Mouse (Mus musculus): ENCODE data around the gene Mbd6. TPM values are rescaled to one million over a fixed set of nuclear protein-coding genes. Genes with fewer than 3 reads are reported as not detected.
A peak's percentile ranks its signal among the peaks of the same experiment; 100 is the strongest.

Mbd6 gene
- polyA plus RNA-seq, 1 experiment = 27.2 TPM

DNA sequence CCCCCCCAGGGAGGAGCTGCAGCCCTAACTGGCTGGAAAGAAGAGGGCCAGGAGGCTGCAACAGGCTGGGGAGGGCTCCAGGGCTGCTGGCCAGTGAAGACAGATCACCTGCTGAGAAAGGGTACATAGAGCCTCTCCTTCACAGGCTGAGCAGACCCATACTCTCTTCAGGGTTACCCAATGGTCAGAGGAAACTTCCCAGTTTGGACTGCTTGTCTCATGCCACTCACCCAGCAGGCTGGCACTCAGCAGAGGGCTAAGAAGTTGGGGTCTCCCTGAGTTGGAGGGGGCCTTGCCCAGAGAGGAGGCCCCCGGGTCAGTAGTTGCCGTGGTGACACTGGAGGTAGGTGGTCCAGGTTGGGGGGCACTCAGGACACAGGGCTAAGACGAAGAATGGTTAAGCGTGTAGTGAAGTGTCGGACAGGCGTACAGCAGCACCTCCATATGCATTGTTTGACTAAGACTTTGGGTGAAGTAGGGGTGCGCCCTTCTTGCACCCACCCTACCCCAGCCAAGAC is 4.7 kb downstream of the Mbd6 start:
- Histone ChIP-seq H3K27ac (ENCODE audit: insufficient read depth, low read length) (no peak overlapping the region), H3K4me3 (ENCODE audit: insufficient read depth, low read length) (no peak overlapping the region), H3K4me1 (ENCODE audit: control insufficient read depth, insufficient read depth, low read length) (0 out of 2 replicates have a peak, but pooled peaks cover 5% of the 10 kb centered on the region)
- no peak for TF ChIP-seq CTCF (IDR thresholded peaks at IDR 0.05; ENCODE audit: borderline replicate concordance, insufficient read depth, low read length)
- no peak for TF ChIP-seq POLR2A (IDR thresholded peaks at IDR 0.05; ENCODE audit: low read depth, low read length)

DNA sequence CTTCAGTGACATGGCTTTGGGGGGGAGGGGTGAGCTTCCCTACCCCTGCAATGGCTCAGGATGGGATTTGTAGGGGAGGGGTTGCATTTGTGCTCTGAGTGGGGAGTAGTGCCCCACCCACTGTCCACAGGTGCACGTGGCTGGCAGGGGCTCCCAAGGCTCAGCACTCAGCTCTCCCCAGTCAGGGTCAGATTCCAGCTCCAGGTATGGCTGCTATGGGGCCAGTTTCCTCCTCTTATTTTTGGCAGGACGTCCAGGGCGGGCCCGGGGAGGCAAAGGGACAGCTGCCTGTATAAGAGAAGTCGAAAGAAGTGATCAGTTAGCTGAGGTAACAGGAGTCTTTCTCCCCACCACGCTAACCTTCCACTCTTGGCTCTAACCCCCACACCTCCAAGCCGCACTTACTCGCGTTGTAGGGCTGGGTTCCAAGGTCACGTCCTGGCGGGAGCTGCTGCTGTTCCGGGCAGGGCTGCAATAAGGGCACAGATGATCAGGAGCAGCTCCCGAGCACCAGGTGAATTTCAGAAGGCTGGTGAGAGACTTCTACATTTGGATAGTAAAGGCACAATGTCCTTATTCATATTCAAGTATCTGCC is 6.1 kb downstream of the Mbd6 start:
- TF ChIP-seq POLR2A (IDR thresholded peaks at IDR 0.05; ENCODE audit: low read depth, low read length) (no peak), CTCF (IDR thresholded peaks at IDR 0.05; ENCODE audit: borderline replicate concordance, insufficient read depth, low read length) (no peak)
- H3K4me1 ChIP-seq (ENCODE audit: control insufficient read depth, insufficient read depth, low read length) = 0 out of 2 replicates have a peak, but pooled peaks cover 5% of the 10 kb centered on the region
- H3K27ac ChIP-seq (ENCODE audit: insufficient read depth, low read length) = no peak overlapping the region
- H3K4me3 ChIP-seq (ENCODE audit: insufficient read depth, low read length) = no peak overlapping the region

DNA sequence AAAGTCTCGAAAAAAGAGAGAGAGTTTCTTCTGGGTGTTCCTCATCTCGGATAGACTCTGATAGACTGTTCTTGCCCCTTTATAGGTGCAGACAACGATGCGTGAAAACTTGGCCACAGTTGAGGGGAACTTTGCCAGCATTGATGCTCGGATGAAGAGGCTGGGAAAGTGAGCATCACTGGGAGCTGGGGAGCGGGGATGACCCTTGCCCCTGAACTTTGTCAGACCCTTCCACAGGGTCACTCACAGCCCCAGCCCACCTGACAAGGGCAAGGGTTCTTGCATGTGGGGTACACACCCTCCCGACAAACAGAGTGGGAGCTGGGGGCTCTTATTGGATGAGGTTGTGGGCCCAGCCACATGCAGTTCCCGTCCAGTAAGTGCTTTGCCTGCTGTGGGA is 7.5 kb downstream of the Mbd6 start:
- no peak overlapping the region for H3K27ac ChIP-seq (ENCODE audit: insufficient read depth, low read length)
- no peak for TF ChIP-seq CTCF (IDR thresholded peaks at IDR 0.05; ENCODE audit: borderline replicate concordance, insufficient read depth, low read length)
- no peak; the same call in 1 of the 2 replicates for TF ChIP-seq POLR2A (IDR thresholded peaks at IDR 0.05; ENCODE audit: low read depth, low read length)
- H3K4me3 ChIP-seq (ENCODE audit: insufficient read depth, low read length) = no peak overlapping the region
- no peaks in the 10 kb centered on the region for H3K4me1 ChIP-seq (ENCODE audit: control insufficient read depth, insufficient read depth, low read length)

DNA sequence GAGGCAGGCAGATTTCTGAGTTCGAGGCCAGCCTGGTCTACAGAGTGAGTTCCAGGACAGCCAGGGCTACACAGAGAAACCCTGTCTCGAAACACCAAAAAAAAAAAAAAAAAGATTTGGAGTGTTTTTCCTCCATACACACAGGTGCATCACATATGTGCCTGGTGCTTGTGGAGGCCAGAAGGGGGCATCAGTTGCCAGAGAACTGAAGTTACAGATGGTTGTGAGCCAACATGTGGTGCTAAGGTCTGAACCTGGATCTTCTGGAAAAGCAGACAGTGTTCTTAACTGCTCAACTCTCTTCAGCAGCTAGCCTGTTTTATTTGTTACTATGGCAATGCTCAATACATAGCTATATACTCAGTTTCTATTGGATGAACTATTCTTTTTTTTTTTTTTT is 9.1 kb downstream of the Mbd6 start:
- Histone ChIP-seq H3K27ac (ENCODE audit: insufficient read depth, low read length) (no peak overlapping the region), H3K4me1 (ENCODE audit: control insufficient read depth, insufficient read depth, low read length) (no peaks in the 10 kb centered on the region), H3K4me3 (ENCODE audit: insufficient read depth, low read length) (no peak overlapping the region)
- TF ChIP-seq POLR2A (IDR thresholded peaks at IDR 0.05; ENCODE audit: low read depth, low read length) (no peak), CTCF (IDR thresholded peaks at IDR 0.05; ENCODE audit: borderline replicate concordance, insufficient read depth, low read length) (no peak)

DNA sequence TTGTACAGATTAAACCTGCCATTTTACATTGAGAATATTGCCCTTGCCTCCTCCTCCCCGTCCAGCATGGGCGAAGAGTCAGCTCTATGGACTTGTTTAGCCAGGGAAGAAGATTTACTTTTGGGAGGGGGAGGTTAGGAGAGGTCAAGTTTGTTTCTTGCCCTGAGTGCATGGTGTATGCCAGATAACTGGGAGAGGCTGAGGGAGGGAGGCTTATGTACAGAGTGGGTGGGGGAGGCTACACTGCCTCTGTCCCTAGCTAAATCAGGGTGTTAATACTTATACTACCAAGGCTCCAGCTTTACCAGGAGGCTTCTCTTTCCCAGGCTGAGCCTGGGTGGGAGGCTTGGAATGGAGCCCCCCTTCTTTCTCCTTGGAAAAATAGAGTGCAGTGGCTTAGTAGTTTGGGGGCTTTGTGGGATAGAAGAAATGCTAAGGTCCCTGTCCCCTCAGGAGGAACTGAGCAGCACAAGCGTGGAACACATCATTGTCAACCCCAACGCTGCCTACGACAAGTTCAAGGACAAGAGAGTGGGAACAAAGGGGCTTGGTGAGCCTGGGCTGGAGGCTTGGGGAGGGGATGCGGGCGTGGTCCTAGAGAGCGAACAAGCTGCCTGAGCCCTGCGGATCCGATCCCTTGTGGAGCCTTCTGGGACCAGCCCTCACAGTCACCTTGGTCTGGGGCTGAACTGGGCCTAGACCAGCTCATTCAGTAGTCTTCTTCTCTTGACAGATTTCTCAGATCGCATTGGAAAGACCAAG is 14.4 kb downstream of the Mbd6 start:
- no peak overlapping the region for H3K4me3 ChIP-seq (ENCODE audit: insufficient read depth, low read length)
- no peak overlapping the region for H3K27ac ChIP-seq (ENCODE audit: insufficient read depth, low read length)
- no peak for TF ChIP-seq POLR2A (IDR thresholded peaks at IDR 0.05; ENCODE audit: low read depth, low read length)
- TF ChIP-seq CTCF (IDR thresholded peaks at IDR 0.05; ENCODE audit: borderline replicate concordance, insufficient read depth, low read length) = no peak
- H3K4me1 ChIP-seq (ENCODE audit: control insufficient read depth, insufficient read depth, low read length) = no peaks in the 10 kb centered on the region

DNA sequence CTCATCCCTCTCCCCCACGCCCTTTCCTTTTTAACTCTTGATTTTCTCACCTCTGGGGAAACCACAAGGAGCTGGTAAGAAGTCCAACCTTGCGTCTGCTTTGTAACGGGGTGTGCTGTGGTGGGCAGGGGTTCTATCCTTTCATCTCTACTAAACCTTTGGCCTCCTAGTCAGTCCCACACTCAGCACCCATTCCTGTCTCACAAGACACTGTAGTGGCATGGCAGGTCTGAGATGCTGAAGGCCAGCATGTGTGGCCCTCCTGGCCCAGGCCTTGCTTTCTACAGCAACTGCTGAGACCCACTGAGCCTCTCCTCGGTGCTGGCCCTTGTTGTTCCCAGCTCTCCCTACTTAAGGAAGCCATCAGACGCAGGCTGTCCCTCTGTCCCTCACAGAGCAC is 16.4 kb downstream of the Mbd6 start:
- TF ChIP-seq CTCF (IDR thresholded peaks at IDR 0.05; ENCODE audit: borderline replicate concordance, insufficient read depth, low read length) (no peak), POLR2A (IDR thresholded peaks at IDR 0.05; ENCODE audit: low read depth, low read length) (no peak)
- H3K4me1 ChIP-seq (ENCODE audit: control insufficient read depth, insufficient read depth, low read length) = no peaks in the 10 kb centered on the region
- no peak overlapping the region for H3K4me3 ChIP-seq (ENCODE audit: insufficient read depth, low read length)
- no peak overlapping the region for H3K27ac ChIP-seq (ENCODE audit: insufficient read depth, low read length)

DNA sequence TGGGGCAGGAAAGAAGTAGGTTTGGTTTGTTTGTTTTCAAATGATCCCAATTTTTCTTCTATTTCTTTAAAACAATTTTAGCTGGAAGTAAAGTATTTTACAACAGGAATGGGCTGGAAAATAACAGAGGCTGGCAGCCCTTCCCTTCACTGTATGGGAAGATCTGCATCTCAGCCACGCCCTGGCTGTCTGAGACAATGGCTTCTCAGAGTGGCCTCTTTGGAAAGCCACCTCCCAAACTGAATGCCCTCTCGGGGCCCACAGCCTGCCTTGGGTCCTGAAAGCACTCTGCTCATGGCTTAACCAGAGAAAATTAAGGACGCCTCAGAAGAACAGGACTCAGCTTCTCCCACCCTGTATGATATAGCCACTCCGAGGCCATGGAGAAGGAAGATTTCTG is 18.9 kb downstream of the Mbd6 start:
- Histone ChIP-seq H3K27ac (ENCODE audit: insufficient read depth, low read length) (no peak overlapping the region), H3K4me1 (ENCODE audit: control insufficient read depth, insufficient read depth, low read length) (no peaks in the 10 kb centered on the region), H3K4me3 (ENCODE audit: insufficient read depth, low read length) (no peak overlapping the region)
- TF ChIP-seq CTCF (IDR thresholded peaks at IDR 0.05; ENCODE audit: borderline replicate concordance, insufficient read depth, low read length) (no peak), POLR2A (IDR thresholded peaks at IDR 0.05; ENCODE audit: low read depth, low read length) (no peak)

DNA sequence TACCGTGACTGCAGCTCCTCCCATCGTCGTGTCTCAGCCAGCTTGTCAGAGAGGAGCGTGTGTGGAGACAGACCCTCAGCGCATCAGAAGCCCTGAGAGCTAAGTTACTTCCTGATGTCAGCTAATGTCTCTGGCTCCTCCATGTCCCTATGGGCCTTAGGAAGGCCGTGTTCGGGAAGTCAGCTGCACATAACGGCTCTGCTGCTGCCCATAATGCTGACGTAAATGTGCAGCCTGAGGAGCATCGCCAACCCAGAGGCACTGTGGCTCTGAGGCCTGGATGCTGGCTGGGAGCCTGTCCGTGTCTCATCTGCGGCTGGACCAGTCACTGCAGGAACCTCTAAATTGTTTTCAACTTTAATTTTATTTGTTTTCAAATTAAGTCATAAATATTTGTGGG is 19.8 kb downstream of the Mbd6 start:
- H3K4me3 ChIP-seq (ENCODE audit: insufficient read depth, low read length) = no peak overlapping the region

DNA sequence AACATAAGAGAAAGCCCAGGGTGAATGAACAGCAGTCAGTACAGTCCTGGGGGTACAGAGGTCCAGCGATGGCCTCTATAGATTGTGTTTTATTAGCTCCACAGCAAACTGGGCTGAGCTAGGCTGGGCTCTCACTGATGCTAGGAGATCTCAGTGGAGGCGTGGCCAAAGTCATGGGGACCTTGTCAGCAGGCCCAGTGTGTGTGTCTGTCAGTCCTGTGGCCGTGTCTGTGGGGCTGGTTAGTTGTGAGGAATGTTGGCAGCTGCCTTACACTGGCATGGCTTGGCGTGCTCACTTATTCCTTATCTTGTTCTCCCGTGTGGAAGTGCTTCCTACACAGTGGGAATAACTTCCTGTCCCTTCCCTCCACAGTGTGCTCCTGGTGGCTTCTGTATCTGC is 20.4 kb downstream of the Mbd6 start:
- H3K4me1 ChIP-seq (ENCODE audit: control insufficient read depth, insufficient read depth, low read length) = no peaks in the 10 kb centered on the region
- H3K4me3 ChIP-seq (ENCODE audit: insufficient read depth, low read length) = no peak overlapping the region
- TF ChIP-seq POLR2A (IDR thresholded peaks at IDR 0.05; ENCODE audit: low read depth, low read length) (no peak), CTCF (IDR thresholded peaks at IDR 0.05; ENCODE audit: borderline replicate concordance, insufficient read depth, low read length) (no peak)
- H3K27ac ChIP-seq (ENCODE audit: insufficient read depth, low read length) = no peak overlapping the region

More for the DNA sequence above, 19.8 kb downstream of the Mbd6 start:
- H3K4me1 ChIP-seq (ENCODE audit: control insufficient read depth, insufficient read depth, low read length) = no peaks in the 10 kb centered on the region
- no peak overlapping the region for H3K27ac ChIP-seq (ENCODE audit: insufficient read depth, low read length)
- TF ChIP-seq POLR2A (IDR thresholded peaks at IDR 0.05; ENCODE audit: low read depth, low read length) (no peak), CTCF (IDR thresholded peaks at IDR 0.05; ENCODE audit: borderline replicate concordance, insufficient read depth, low read length) (no peak)

DNA sequence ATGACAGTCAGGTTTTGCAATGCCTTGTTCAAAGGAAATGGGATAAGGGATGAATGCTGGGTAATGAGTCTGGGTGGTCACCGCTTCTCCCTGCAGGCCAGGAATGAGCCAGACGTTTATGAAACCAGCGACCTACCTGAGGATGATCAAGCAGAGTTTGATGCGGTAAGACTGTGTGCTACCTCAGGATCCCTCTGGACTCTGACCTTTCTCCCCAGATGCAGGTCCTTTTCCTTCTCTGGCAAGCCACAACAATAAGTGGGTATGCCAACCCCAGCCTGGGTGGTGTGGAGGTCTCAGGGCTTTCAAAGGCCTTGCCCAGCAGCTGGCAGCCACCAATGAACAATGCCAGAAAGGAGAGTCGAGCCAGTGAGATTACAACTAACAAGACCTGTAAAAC is 21.5 kb downstream of the Mbd6 start:
- peak overlapping the region; percentile 72 for H3K4me3 ChIP-seq (ENCODE audit: insufficient read depth, low read length)
- TF ChIP-seq CTCF (IDR thresholded peaks at IDR 0.05; ENCODE audit: borderline replicate concordance, insufficient read depth, low read length) (no peak), POLR2A (IDR thresholded peaks at IDR 0.05; ENCODE audit: low read depth, low read length) (no peak)
- H3K4me1 ChIP-seq (ENCODE audit: control insufficient read depth, insufficient read depth, low read length) = no peaks in the 10 kb centered on the region
- peak overlapping the region; percentile 37; the same call in 1 of the 2 replicates for H3K27ac ChIP-seq (ENCODE audit: insufficient read depth, low read length)

Data from embryonic fibroblast, embryonic 13.5 days (primary cell).